Mouse (Mus musculus): ENCODE data around the gene Gm5089.

DNA sequence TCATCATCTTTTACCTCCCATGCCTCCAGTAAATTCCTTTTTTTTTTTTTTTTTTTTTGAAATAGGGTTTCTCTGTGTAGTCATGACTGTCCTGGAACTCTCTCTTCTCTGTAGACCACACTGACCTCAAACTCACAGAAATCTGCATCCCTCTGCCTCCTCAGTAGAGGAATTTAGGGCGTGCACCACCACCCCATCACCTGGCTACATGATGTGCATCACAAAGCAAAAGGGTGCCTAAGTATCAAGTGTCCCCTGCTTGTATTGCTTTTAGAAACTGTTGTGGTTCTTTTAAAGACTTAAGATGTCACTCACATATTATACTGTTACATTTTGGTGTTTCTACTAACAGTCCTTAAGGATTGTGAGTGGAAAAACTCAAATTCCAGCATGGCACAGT lies 57.8 kb downstream of the Gm5089 start:
- no peak for TF ChIP-seq GATA1 (IDR thresholded peaks at IDR 0.05; ENCODE audit: low read length)
- TF ChIP-seq TAL1 (IDR thresholded peaks at IDR 0.05; ENCODE audit: low read length), result no peak

Data from erythroblast, embryonic 14.5 days (primary cell).